Mouse (Mus musculus): ENCODE results near the gene Olfr700. TPM values are rescaled to one million over a fixed set of nuclear protein-coding genes. Genes with fewer than 3 reads are reported as not detected.

The Olfr700 gene
- polyA plus RNA-seq, 1 experiment from 2014 or later: not detected

DNA sequence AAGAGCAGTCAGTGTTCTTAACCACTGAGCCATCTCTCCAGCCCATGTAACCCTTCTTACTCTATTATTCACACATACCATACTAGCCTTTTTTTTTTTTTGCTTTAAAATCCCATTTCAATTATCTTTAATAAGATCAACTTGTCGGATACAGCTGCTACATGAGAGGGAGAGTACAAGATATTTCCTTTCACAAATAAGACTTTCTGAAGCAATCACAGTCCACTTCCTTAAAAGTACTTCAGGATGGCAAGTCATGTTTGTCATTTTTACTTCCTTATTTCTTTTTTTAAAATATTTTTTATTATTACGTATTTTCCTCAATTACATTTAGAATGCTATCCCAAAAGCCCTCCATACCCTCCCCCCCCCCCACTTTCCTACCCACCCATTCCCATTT, 49.8 kb downstream of the Olfr700 start:
- Histone ChIP-seq H3K27me3 (ENCODE audit: control insufficient read depth, insufficient read depth, low read length) (no peaks in the 10 kb centered on the region), H3K4me3 (ENCODE audit: low read length) (no peak overlapping the region), H3K9me3 (replicated peaks; ENCODE audit: control insufficient read depth, low read length) (no peaks in the 10 kb centered on the region), H3K36me3 (ENCODE audit: control insufficient read depth, insufficient read depth) (no peaks in the 10 kb centered on the region), H3K4me1 (ENCODE audit: control insufficient read depth, insufficient read depth, low read length) (no peaks in the 10 kb centered on the region), H3K4me2 (ENCODE audit: low read depth, low read length) (no peak overlapping the region), H3K27ac (ENCODE audit: low read length) (no peak overlapping the region), H3K9ac (ENCODE audit: low read length) (no peak overlapping the region)
- no peak for ATAC-seq (replicated peaks; ENCODE audit: extremely low read depth, insufficient read depth, low FRiP score)
- WGBS: 71% methylated on average over 2 of the region's 2 CpGs

Other genes with a start within 250 kb of the Olfr700 start
- not detected in 2 replicates for gene Olfr693, start 128.2 kb downstream of the Olfr700 start, polyA plus RNA-seq (2015; fragmentation: Nextera tagmentation; extraction: Ambion mirVana)
- gene Olfr694, start 117.0 kb downstream of the Olfr700 start, polyA plus RNA-seq (2015; fragmentation: Nextera tagmentation; extraction: Ambion mirVana): not detected in 2 replicates
- not detected in 2 replicates for gene Olfr695, start 92.4 kb downstream of the Olfr700 start, polyA plus RNA-seq (2015; fragmentation: Nextera tagmentation; extraction: Ambion mirVana)
- not detected in 2 replicates for gene Olfr697, start 66.4 kb downstream of the Olfr700 start, polyA plus RNA-seq (2015; fragmentation: Nextera tagmentation; extraction: Ambion mirVana)
- gene Olfr698, start 53.4 kb downstream of the Olfr700 start, polyA plus RNA-seq (2015; fragmentation: Nextera tagmentation; extraction: Ambion mirVana): not detected in 2 replicates
- gene Olfr699, start 15.6 kb downstream of the Olfr700 start, polyA plus RNA-seq (2015; fragmentation: Nextera tagmentation; extraction: Ambion mirVana): not detected in 2 replicates
- not detected in 2 replicates for gene Olfr701, start 5.3 kb upstream of the Olfr700 start, polyA plus RNA-seq (2015; fragmentation: Nextera tagmentation; extraction: Ambion mirVana)
- gene Olfr702, start 25.1 kb upstream of the Olfr700 start, polyA plus RNA-seq (2015; fragmentation: Nextera tagmentation; extraction: Ambion mirVana): not detected in 2 replicates
- not detected in 2 replicates for gene Olfr703, start 34.5 kb upstream of the Olfr700 start, polyA plus RNA-seq (2015; fragmentation: Nextera tagmentation; extraction: Ambion mirVana)
- not detected in 2 replicates for gene Olfr704, start 54.4 kb upstream of the Olfr700 start, polyA plus RNA-seq (2015; fragmentation: Nextera tagmentation; extraction: Ambion mirVana)
- not detected in 2 replicates for gene Olfr705, start 68.1 kb upstream of the Olfr700 start, polyA plus RNA-seq (2015; fragmentation: Nextera tagmentation; extraction: Ambion mirVana)
- gene Olfr706, start 79.3 kb upstream of the Olfr700 start, polyA plus RNA-seq (2015; fragmentation: Nextera tagmentation; extraction: Ambion mirVana): not detected in 2 replicates
- gene Olfr707, start 92.4 kb upstream of the Olfr700 start, polyA plus RNA-seq (2015; fragmentation: Nextera tagmentation; extraction: Ambion mirVana): not detected in 2 replicates
- gene Olfr1532-ps1, start 99.2 kb upstream of the Olfr700 start, polyA plus RNA-seq (2015; fragmentation: Nextera tagmentation; extraction: Ambion mirVana): not detected in 2 replicates
- not detected in 2 replicates for gene Olfr709-ps1, start 123.4 kb upstream of the Olfr700 start, polyA plus RNA-seq (2015; fragmentation: Nextera tagmentation; extraction: Ambion mirVana)
- not detected in 2 replicates for gene Olfr710, start 139.5 kb upstream of the Olfr700 start, polyA plus RNA-seq (2015; fragmentation: Nextera tagmentation; extraction: Ambion mirVana)
- not detected in 2 replicates for gene Olfr6, start 155.1 kb upstream of the Olfr700 start, polyA plus RNA-seq (2015; fragmentation: Nextera tagmentation; extraction: Ambion mirVana)
- gene Olfr711, start 166.6 kb upstream of the Olfr700 start, polyA plus RNA-seq (2015; fragmentation: Nextera tagmentation; extraction: Ambion mirVana): not detected in 2 replicates
- gene Olfr2, start 197.2 kb upstream of the Olfr700 start, polyA plus RNA-seq (2015; fragmentation: Nextera tagmentation; extraction: Ambion mirVana): not detected in 2 replicates
- gene Olfr713, start 222.3 kb upstream of the Olfr700 start, polyA plus RNA-seq (2015; fragmentation: Nextera tagmentation; extraction: Ambion mirVana): not detected in 2 replicates

Measured in heart, embryonic 16.5 days (tissue).